Mouse (Mus musculus): ENCODE measurements around the gene Spp2.

DNA sequence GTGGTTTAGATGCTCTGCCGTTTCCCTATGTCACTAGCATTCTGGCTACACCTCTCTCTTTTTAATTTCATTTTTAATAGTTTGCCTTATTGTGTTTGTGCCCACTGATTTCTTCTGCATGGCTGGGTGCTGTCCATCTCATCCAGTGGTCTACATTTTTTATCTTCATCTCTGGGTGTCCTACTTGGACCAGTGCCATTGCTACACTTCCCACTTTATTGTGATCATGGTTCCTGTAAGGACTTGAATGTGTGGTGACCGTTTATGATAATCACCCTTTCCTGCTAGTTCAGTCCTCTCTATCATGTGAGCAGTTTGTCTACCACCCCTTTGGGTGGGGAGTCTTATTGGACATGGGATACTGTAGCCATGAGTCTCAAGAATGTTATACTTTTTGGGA is 43.0 kb downstream of the Spp2 start:
- TF ChIP-seq CTCF (IDR thresholded peaks at IDR 0.05; ENCODE audit: extremely low read depth, insufficient read depth, low read length) (no peak), POLR2A (IDR thresholded peaks at IDR 0.05; ENCODE audit: extremely low read depth, insufficient read depth, low read length) (no peak)
